Mouse (Mus musculus) heart, embryonic 14.5 days (tissue): ENCODE measurements around the gene Trim46. TPM values are rescaled to one million over a fixed set of nuclear protein-coding genes. Genes with fewer than 3 reads are reported as not detected.
A peak's percentile ranks its signal among the peaks of the same experiment; 100 is the strongest.

Experiments used
- ATAC-seq: fragments of 200-750 bp; cut with Nextera tagmentation; 2 replicates; pipeline ENCODE4 v1.8.0; 2017; ENCODE audit warnings: low read depth, moderate TSS enrichment; ENCODE audit not compliant: insufficient number of reproducible peaks, insufficient read depth, low FRiP score
- H3K27ac ChIP-seq, 2 experiments: fragments of 200-500 bp in 1 of 2; fragments of 300-500 bp in 1 of 2; sonication (generic) in 1 of 2; replicated peaks in 1 of 2; 2 replicates each; pipeline ENCODE4 v1.5.1; 2012 to 2014; ENCODE audit warnings: low read depth in 2 of 2, low read length in 2 of 2, control low read depth in 1 of 2, mild to moderate bottlenecking in 1 of 2, mixed read lengths in 1 of 2; ENCODE audit not compliant: control insufficient read depth in 1 of 2, insufficient read depth in 1 of 2
- H3K27me3 ChIP-seq: fragments of 300-500 bp; sonication (generic); 2 replicates; pipeline ENCODE4 v1.6.1; 2014; ENCODE audit warnings: mild to moderate bottlenecking, low read length, control low read depth; ENCODE audit not compliant: control insufficient read depth, insufficient read depth
- H3K36me3 ChIP-seq: fragments of 300-500 bp; sonication (generic); 2 replicates; pipeline ENCODE4 v1.6.1; 2014; ENCODE audit warnings: mild to moderate bottlenecking, control low read depth, low read length, mixed read lengths; ENCODE audit not compliant: control insufficient read depth, insufficient read depth
- H3K4me1 ChIP-seq, 2 experiments: fragments of 200-500 bp in 1 of 2; fragments of 300-500 bp in 1 of 2; sonication (generic) in 1 of 2; 2 replicates each; pipeline ENCODE4 v1.6.1; 2012 to 2014; ENCODE audit warnings: low read length in 2 of 2, control low read depth in 1 of 2, mixed read lengths in 1 of 2; ENCODE audit not compliant: control insufficient read depth in 2 of 2, insufficient read depth in 2 of 2
- H3K4me2 ChIP-seq: fragments of 300-500 bp; sonication (generic); 2 replicates; pipeline ENCODE4 v1.6.1; 2014; ENCODE audit warnings: mild to moderate bottlenecking, low read length
- H3K4me3 ChIP-seq, 2 experiments: fragments of 200-500 bp in 1 of 2; fragments of 300-500 bp in 1 of 2; sonication (generic) in 1 of 2; 2 replicates each; pipeline ENCODE4 v1.5.1; 2012 to 2014; ENCODE audit warnings: low read length in 2 of 2, mild to moderate bottlenecking in 2 of 2, control low read depth in 1 of 2, low read depth in 1 of 2, moderate library complexity in 1 of 2; ENCODE audit not compliant: control insufficient read depth in 1 of 2, insufficient read depth in 1 of 2
- H3K9ac ChIP-seq: fragments of 300-500 bp; sonication (generic); 2 replicates; pipeline ENCODE4 v1.6.1; 2014; ENCODE audit warnings: mild to moderate bottlenecking, low read length
- H3K9me3 ChIP-seq: fragments of 300-500 bp; sonication (generic); 2 replicates; pipeline ENCODE4 v1.6.1; 2016; ENCODE audit warnings: low read length, control low read depth; ENCODE audit not compliant: control insufficient read depth
- WGBS: fragments of 180-500 bp; shearing (Covaris S2); extraction: QIAGEN DNeasy Blood & Tissue Kit; methylation state at CpG from one replicate; pipeline ENCODE4 v1.1.7; 2014; 5-methylcytosine and 5-hydroxymethylcytosine counted together
- polyA plus RNA-seq: library from polyadenylated mRNA; unstranded; fragments of >200 nt; fragmentation: Nextera tagmentation; extraction: Ambion mirVana; gene quantifications from 2 replicates; pipeline ENCODE4 v1.2.1, GENCODE M21; 2014

Trim46 gene
- polyA plus RNA-seq = 0.85 and 0.95 TPM in 2 replicates

DNA sequence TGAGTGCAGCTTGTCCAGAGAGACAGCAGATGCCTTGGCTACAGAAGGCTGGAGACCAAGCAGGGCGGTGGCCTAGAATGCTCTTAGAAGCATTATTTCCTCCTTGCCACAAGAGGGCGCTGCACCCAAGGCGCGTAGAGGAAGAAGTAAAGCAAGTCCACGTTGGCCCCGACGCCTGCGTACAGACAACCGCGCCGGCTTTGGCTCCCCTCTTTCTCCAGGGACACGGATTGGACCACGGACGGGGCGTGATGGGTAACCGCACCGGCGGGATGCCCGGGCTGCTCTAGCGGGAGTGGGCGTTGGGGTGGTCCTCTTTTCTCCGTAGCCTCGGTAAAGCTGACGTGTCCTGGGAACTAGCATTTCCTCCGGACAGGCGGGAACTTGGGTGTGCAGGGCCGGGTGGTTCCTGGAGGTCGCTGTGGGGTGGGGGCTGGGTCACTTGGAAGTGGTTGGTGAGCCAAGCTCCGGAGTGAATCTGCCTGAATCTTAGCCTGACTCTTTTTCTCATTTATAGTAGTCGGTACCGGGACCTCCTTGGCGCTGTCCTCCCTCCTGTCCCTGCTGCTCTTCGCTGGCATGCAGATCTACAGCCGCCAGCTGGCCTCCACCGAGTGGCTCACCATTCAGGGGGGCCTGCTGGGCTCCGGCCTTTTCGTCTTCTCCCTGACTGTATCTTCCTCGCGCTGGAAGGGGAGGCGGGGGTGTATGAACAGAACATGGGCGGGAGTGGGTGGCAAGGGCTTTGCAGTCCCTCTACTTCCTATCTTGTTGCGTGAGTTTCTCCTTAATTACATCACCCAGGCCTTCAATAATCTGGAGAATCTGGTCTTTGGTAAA is at the start of gene Trim46:
Gene Trim46 (minus strand): TSS at position 49 of the 840 bp plus-strand sequence.
- H3K4me3 ChIP-seq = peak within 1 kb of the TSS; percentile 69 to 88
- peaks cover 18 to 37% of the 10 kb centered on the region in 2 experiments for H3K4me1 ChIP-seq
- peak within 1 kb of the TSS; percentile 84 for H3K9ac ChIP-seq
- H3K9me3 ChIP-seq = no peaks in the 10 kb centered on the region
- peaks cover 11% of the 10 kb centered on the region for H3K36me3 ChIP-seq
- H3K4me2 ChIP-seq = peak within 1 kb of the TSS; percentile 88
- peak within 1 kb of the TSS; percentile 18 to 75 for H3K27ac ChIP-seq
- 1% methylated on average over 42 of the region's 42 CpGs for WGBS
- ATAC-seq = peak; percentile 71
- peaks cover 25% of the 10 kb centered on the region for H3K27me3 ChIP-seq

DNA sequence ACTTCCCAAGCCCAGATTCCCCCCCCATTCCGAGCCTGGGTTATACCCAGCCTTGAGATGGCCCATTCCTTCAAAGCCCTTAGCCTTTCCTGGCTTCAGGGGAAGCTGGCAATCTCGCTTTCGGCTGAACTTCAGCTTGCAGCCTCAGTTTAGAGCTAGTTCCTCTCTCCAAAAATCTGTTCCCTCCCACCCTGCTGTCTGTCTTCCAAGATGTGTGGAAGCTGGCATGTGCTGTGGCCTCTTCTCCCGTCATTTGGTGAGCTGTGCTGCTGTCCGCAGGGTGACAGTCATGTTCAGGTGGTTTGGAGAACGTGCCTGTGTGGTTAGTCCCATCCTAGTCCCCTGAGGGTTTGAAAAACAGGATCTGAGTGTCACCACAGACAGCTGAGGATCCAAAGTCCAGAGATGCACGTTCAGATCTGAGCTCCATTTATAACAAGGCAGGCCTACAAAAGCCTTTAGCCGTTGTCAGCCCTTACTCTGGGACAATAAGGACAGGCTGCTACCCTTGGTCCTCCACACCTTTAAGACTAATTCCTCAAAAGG is 49.6 kb upstream of the Trim46 start:
- Histone ChIP-seq H3K4me2 (no peak overlapping the region), H3K36me3 (no peaks in the 10 kb centered on the region), H3K4me1 (peaks cover 5 to 6% of the 10 kb centered on the region in 2 experiments; a peak in 2 of 4 replicates), H3K9ac (no peak overlapping the region), H3K27ac (no peak overlapping the region), H3K4me3 (no peak overlapping the region), H3K27me3 (0 out of 2 replicates have a peak, but pooled peaks cover 4% of the 10 kb centered on the region), H3K9me3 (no peaks in the 10 kb centered on the region)
- no peak for ATAC-seq
- 77% methylated on average over 8 of the region's 8 CpGs for WGBS

DNA sequence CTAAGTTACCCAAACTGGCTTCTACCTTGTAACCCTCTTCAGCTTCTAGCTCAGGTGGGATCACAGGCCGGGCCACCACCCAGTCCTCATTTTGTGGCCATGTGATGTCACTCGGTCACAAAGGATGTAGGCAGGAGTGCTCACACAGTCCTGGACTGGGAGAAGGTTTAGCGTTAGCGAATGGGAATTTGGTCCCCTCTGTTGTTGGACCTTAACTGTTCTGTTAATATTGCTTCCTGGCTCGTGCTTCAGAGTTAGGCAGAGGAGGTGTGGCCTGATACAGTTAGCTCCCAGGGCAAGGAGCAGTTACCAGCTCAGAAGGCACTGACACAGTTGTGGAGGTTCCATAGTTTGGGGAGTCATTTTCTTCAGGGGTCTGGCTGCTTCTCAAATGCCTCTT is 48.1 kb upstream of the Trim46 start:
- H3K4me2 ChIP-seq = no peak overlapping the region
- no peaks in the 10 kb centered on the region for H3K27me3 ChIP-seq
- H3K4me1 ChIP-seq = peaks cover 0 to 3% of the 10 kb centered on the region in 2 experiments; a peak in 1 of 4 replicates
- H3K36me3 ChIP-seq = no peaks in the 10 kb centered on the region
- H3K9me3 ChIP-seq = no peaks in the 10 kb centered on the region
- no peak overlapping the region for H3K4me3 ChIP-seq
- no peak overlapping the region for H3K27ac ChIP-seq
- 78% methylated on average over 5 of the region's 5 CpGs for WGBS
- no peak overlapping the region for H3K9ac ChIP-seq
- no peak for ATAC-seq

DNA sequence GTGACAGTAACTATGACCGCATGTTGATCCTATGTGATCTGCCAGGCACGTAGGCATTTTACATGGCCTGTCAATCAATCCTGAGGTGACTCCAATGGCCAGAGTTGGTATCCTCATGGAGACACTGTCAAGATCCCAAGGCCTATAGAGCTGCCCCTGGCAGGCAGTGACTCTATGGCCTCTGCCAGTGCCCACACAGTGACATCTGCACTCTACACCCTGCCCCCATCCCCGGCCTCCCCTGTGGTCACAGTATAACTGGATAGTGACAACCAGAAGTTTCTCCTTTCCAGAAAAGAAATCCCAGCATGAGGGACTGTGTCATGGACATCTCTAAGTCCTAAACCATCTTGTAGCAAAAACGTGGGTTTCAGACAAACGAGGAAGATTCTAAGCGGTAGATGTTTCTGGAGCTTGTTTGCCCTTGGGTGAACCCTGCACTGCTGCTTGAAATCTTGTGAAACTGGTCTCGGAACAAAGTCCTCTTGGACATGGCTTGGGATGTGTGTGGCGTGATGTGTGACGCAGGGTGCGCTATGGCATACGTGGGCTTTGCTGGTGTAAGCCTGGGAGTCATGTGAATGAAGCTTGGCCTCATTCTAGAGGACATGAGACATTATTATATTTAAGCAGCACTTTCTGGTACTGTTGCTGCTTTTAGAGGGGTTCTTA is 47.3 kb upstream of the Trim46 start:
- Histone ChIP-seq H3K4me2 (no peak overlapping the region), H3K4me1 (peaks cover 0 to 5% of the 10 kb centered on the region in 2 experiments; a peak in 1 of 4 replicates), H3K4me3 (no peak overlapping the region), H3K36me3 (no peaks in the 10 kb centered on the region), H3K27ac (no peak overlapping the region), H3K9me3 (no peaks in the 10 kb centered on the region), H3K27me3 (no peaks in the 10 kb centered on the region), H3K9ac (no peak overlapping the region)
- WGBS = 87% methylated on average over 11 of the region's 11 CpGs
- no peak for ATAC-seq

DNA sequence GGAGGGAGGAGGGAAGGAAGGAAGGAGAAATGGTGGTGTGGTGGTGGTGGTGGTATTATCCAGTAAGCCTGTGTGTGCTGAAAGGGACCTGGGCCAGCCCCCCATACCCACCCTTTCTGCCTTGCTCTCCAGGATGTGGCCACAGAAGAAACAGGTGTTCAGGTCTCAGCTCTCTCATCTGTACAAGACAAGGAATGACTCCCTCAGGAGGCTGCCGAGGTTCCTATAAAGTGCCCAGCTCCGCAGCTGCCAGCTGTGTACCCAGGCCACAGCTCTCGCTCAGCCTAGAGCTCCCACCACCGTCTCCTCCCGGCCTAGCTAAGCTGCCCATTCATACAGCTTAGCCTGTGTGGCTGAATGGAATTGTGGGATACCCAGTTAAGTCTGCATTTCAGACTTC is 46.2 kb upstream of the Trim46 start:
- WGBS = 79% methylated on average over 5 of the region's 5 CpGs
- no peak overlapping the region for H3K9ac ChIP-seq
- no peaks in the 10 kb centered on the region for H3K36me3 ChIP-seq
- H3K4me2 ChIP-seq = no peak overlapping the region
- H3K9me3 ChIP-seq = no peaks in the 10 kb centered on the region
- no peak overlapping the region for H3K4me3 ChIP-seq
- no peak for ATAC-seq
- no peak overlapping the region for H3K27ac ChIP-seq
- no peaks in the 10 kb centered on the region for H3K27me3 ChIP-seq
- peaks cover 0 to 8% of the 10 kb centered on the region in 2 experiments; a peak in 1 of 4 replicates for H3K4me1 ChIP-seq

DNA sequence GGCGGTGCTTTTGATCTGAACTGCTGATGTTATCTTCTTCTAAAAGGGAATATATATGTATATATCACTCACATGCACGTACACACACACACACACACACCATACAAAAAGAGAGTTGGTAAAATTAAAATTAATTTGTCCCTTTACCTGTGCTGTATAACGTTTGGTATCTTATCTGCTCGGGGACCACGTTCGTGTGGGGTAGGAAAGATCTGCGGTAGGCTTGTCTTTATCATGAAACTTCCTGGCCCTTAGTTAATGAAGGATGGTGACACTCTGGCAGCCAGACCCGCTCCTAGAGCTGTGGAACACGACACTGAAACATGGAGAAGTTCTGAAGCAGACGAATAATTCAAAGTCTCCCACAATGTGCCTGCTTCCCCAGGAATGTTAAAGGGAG is 45.8 kb upstream of the Trim46 start:
- H3K9ac ChIP-seq = no peak overlapping the region
- H3K4me2 ChIP-seq = no peak overlapping the region
- no peak for ATAC-seq
- H3K4me3 ChIP-seq = no peak overlapping the region
- no peaks in the 10 kb centered on the region for H3K27me3 ChIP-seq
- no peak overlapping the region for H3K27ac ChIP-seq
- H3K4me1 ChIP-seq = peaks cover 0 to 8% of the 10 kb centered on the region in 2 experiments; a peak in 1 of 4 replicates
- WGBS = 40% methylated on average over 10 of the region's 10 CpGs
- no peaks in the 10 kb centered on the region for H3K36me3 ChIP-seq
- H3K9me3 ChIP-seq = no peaks in the 10 kb centered on the region

DNA sequence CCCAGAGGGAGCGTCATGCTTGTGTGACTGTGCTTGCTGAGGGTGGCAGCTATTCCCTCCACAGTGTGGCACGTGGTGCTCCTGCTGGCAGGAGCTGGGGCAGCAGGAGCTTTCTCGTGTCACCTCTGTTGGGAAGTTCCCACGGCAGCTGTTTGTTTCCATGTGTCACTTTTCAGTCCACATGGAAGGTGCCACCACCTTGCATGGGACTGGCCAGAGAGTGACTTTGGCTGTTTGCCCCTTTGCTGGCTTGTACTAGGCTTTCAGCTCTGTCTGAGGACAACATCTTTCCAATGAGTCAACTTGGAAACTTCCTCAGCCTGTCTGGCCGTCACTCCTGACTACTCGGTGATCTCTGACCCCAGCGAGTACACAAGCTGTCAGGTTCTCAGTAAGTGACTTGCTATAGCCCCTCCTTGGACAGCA is 42.4 kb upstream of the Trim46 start:
- Histone ChIP-seq H3K4me1 (peaks cover 0 to 5% of the 10 kb centered on the region in 2 experiments; a peak in 1 of 4 replicates), H3K4me2 (no peak overlapping the region), H3K4me3 (no peak overlapping the region), H3K27ac (no peak overlapping the region), H3K27me3 (no peaks in the 10 kb centered on the region), H3K9ac (no peak overlapping the region), H3K36me3 (no peaks in the 10 kb centered on the region), H3K9me3 (no peaks in the 10 kb centered on the region)
- ATAC-seq = no peak
- WGBS = 26% methylated on average over 7 of the region's 7 CpGs
